Mouse (Mus musculus): Measurements from ENCODE around the gene Smg7.

Smg7 gene

DNA sequence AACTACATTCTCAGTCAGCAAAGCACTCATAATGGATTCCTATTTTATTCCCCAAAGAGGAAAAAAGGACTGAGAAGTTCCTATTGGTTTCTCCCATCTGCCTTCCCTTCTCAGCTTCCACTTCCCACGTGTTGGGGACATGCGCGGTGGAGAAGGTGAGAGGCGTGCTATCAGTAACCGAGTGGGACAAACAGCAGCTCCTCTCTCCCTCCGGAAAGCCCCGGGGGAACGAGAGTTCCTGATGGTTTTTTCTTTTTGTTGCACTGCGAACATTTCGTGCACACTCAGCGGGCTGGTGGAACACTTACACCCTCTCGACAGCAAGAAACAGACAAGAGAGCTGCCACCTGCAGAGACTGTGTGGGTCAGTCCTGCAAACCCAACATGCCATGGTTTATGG, 63.6 kb downstream of the Smg7 start:
- DNase-seq (ENCODE audit: low spot score): no peak

GRCm38 (mm10) chr1:152838026-152838702, 64.3 kb downstream of the Smg7 start:
- DNase-seq (ENCODE audit: low spot score): no peak

- DNase-seq (ENCODE audit: low spot score): no peak
These were observed 67.4 kb downstream of the Smg7 start for GRCm38 (mm10) chr1:152835061-152835460.

DNA sequence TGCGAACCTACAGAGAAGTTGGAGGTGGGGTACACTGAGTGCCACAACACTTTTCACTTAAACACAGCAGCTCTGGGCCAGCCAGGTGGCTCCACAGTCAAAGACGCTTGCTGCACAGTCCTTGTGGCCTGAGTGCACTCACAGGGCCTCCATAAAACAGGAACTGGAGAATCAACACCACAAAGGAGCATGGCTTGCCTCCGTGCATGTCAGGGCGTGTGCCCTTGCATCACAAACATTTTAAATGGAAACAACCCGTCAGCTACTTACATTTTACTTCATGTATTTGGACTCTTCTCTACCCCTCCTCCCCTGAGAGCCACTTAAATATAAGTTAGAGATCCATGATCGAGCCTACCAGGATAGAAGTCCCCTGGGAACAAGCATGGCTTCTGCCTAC, 70.1 kb downstream of the Smg7 start:
- no peak for DNase-seq (ENCODE audit: low spot score)

DNA sequence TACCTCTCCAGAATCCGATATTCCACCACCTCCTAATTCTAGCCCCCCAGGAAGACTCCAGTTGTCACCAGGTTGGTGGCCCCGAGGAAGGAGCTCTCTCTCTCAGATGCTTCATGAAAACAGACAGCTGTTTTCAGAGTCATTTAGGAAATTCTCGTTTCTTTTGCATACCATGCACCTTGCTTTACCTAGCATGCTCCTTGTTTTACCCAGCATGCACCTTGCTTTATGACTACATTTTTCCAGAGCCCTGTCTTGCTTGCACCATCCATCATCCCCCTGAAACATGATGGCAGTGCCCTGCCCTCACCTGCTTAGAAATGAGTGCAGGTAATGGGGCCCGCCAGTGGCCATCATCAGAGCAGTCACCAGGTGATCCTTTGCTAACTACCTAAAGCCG, 70.8 kb downstream of the Smg7 start:
- DNase-seq (ENCODE audit: low spot score): no peak

GRCm38 (mm10) chr1:152831003-152831402, 71.4 kb downstream of the Smg7 start:
- DNase-seq (ENCODE audit: low spot score): no peak

GRCm38 (mm10) chr1:152830054-152830453, 72.4 kb downstream of the Smg7 start:
- DNase-seq (ENCODE audit: low spot score): no peak

DNA sequence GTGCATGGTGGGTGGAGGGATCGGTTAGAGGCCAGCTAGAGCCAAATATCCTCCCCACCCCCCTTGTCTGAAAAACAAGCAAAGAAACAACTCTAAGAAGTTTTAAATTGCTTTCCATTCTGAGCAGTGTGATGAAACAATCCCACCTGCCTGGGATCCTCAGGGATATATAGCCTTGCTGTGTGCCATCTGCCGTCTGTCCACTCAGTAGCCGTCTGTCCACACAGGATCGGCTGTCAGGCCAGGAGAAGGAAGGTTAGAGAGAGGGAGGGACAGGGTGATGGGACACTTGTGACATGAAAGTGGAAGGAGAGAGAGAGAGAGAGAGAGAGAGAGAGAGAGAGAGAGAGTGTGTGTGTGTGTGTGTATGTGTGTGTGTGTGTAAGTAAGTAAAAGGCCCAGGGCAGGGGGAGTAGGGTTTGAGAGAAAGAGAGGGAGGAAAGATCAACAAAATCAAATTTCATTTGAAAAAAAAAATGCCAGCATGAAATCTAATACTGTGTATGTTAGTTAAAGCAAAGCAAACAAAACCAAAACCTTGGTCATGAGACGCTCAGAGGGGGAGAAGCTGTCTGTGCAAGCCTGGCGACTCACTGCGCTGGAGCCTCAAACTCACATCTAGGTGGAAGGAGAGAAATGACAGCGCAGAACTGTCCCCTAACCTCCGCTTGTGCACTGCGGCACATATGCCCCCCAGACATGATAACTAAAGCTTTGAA, 73.7 kb downstream of the Smg7 start:
- no peak for DNase-seq (ENCODE audit: low spot score)

- DNase-seq (ENCODE audit: low spot score): no peak
These were observed 74.3 kb downstream of the Smg7 start for GRCm38 (mm10) chr1:152828168-152828567.

- DNase-seq (ENCODE audit: low spot score): no peak
These were observed 76.0 kb downstream of the Smg7 start for GRCm38 (mm10) chr1:152826446-152826845.

- DNase-seq (ENCODE audit: low spot score): no peak
These were observed 78.2 kb downstream of the Smg7 start for GRCm38 (mm10) chr1:152824206-152824605.

GRCm38 (mm10) chr1:152821746-152822145, 80.7 kb downstream of the Smg7 start:
- no peak for DNase-seq (ENCODE audit: low spot score)

- no peak for DNase-seq (ENCODE audit: low spot score)
These were observed 81.3 kb downstream of the Smg7 start for GRCm38 (mm10) chr1:152820911-152821695.

DNA sequence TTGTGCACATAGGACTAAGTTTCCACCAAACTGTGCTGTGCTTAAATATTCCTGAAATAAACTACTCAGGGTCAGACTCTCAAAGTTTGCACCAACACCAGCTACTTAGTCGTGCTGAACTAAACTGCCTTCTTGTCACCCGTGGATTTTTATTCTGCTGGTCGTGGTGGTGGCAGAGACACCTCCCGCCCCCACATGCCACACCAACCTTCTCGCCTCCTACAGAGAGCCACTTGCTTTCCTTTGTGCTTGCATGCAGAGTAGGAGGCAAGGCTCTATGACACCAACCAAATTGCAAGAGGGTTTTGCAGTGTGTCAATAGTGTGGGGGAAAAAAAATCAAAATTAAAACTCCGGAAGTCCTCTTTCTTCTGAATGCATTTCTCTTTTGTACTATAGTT, 82.9 kb downstream of the Smg7 start:
- no peak for DNase-seq (ENCODE audit: low spot score)

- DNase-seq (ENCODE audit: low spot score): no peak
These were observed 84.7 kb downstream of the Smg7 start for GRCm38 (mm10) chr1:152817794-152818193.

- no peak for DNase-seq (ENCODE audit: low spot score)
These were observed 85.2 kb downstream of the Smg7 start for GRCm38 (mm10) chr1:152817027-152817769.

- no peak for DNase-seq (ENCODE audit: low spot score)
These were observed 87.2 kb downstream of the Smg7 start for GRCm38 (mm10) chr1:152815265-152815701.

DNA sequence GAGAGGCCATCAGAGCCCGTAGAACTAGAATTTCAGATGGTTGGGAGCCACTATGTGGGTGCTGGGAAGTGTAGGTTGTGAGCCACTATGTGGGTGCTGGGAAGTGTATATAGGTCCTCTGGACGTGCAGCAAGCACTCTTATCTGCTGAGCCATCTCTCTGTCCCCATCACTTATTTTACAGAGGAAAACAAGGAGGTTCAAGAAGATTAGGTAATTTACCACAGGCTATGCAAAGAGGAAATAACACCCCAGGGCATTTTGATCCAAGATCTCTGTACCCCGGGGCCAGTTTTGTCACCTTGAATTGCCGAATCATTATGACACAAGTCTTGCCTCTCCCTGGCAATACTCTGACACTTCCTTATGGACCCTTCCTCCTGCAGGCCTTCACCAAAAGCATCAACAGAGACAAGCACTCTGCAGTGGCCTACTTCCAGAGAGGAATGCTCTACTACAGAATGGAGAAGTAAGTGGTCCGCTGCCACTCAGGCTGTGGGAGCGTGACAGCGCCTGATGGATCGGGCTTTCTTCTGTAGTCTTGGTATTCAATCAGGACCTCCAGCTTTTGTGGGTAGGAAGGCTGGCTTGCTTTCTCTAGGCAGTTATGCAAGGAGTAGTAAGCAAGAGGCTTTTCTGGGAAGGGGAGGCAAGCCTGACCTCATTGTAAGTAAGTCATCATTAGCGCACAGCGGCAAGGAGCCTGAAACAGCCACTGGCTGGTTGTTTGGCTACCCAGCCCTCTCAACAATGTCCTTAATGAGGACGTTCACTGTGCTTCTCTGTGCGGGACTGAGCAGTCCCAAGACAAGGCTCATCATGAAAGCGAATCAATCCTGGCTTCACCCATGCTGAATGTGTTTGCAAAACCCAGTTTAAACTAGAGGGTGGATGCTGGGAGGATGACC, 91.7 kb downstream of the Smg7 start:
- no peak for DNase-seq (ENCODE audit: low spot score)

DNA sequence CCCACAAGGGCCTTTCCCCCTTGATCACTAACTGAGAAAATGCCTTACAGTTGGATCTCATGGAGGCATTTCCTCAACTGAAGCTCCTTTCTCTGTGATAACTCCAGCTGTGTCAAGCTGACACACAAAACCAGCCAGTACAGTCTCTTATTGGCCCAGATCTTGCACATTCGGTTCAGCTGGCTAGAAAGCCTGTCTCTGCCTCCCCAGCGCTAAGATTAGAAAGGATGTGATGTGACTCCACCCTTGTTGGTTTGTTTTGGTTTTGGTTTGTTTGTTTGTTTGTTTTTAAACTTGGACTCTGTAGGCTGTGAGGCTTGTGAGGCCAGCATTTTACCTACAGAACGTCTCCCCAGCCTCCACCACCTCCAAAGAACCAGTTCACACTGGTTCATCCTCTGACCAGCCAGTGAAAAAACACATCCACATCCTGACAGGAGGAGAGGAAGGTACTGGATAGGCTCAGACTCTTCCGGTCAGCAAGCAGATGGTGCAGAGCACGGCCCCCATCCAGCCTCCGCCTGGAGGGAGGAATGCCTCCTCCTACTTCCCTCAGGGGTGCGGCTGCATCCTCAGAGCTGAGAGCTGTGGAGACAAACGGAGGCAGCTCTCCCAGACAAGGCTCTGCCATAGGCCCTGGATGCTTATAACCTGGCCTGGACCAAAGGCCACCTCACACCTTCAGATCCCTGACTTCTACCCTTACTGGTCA, 92.7 kb downstream of the Smg7 start:
- DNase-seq (ENCODE audit: low spot score): no peak

GRCm38 (mm10) chr1:152808392-152808680, 94.1 kb downstream of the Smg7 start:
- no peak for DNase-seq (ENCODE audit: low spot score)

Data from T-cell, adult 2 months (primary cell).